Mouse (Mus musculus) 3134 (cell line): ENCODE data around the gene Abca1.

Experiments used
- DNase-seq: peaks from one replicate; pipeline ENCODE4 v3.0.0-alpha.2; 2011; ENCODE audit warnings: low spot score; ENCODE audit not compliant: insufficient read length; ENCODE audit errors: extremely low read depth

Abca1 gene

GRCm38 (mm10) chr4:53124837-53125490 is 34.7 kb downstream of the Abca1 start:
- DNase-seq: no peak

GRCm38 (mm10) chr4:53122310-53122709 is 37.4 kb downstream of the Abca1 start:
- no peak for DNase-seq

- DNase-seq: peak; percentile 30
These were observed 38.0 kb downstream of the Abca1 start for GRCm38 (mm10) chr4:53121516-53122227.

- DNase-seq: no peak
These were observed 38.6 kb downstream of the Abca1 start for GRCm38 (mm10) chr4:53121084-53121483.

GRCm38 (mm10) chr4:53120038-53120685 is 39.5 kb downstream of the Abca1 start:
- DNase-seq: no peak

- DNase-seq: no peak
These were observed 41.1 kb downstream of the Abca1 start for GRCm38 (mm10) chr4:53118643-53119042.

GRCm38 (mm10) chr4:53117610-53118009 is 42.1 kb downstream of the Abca1 start:
- DNase-seq: peak; percentile 22

- DNase-seq: no peak
These were observed 42.6 kb downstream of the Abca1 start for GRCm38 (mm10) chr4:53117076-53117475.

GRCm38 (mm10) chr4:53115866-53116265 is 43.8 kb downstream of the Abca1 start:
- DNase-seq: no peak

- no peak for DNase-seq
These were observed 44.3 kb downstream of the Abca1 start for GRCm38 (mm10) chr4:53115410-53115809.

GRCm38 (mm10) chr4:53111919-53112355 is 47.8 kb downstream of the Abca1 start:
- DNase-seq: no peak

- no peak for DNase-seq
These were observed 49.3 kb downstream of the Abca1 start for GRCm38 (mm10) chr4:53110356-53110755.

- DNase-seq: no peak
These were observed 50.2 kb downstream of the Abca1 start for GRCm38 (mm10) chr4:53109381-53109928.

GRCm38 (mm10) chr4:53108194-53108593 is 51.5 kb downstream of the Abca1 start:
- no peak for DNase-seq

- no peak for DNase-seq
These were observed 53.0 kb downstream of the Abca1 start for GRCm38 (mm10) chr4:53106732-53107131.

GRCm38 (mm10) chr4:53106071-53106470 is 53.6 kb downstream of the Abca1 start:
- no peak for DNase-seq

GRCm38 (mm10) chr4:53104634-53105033 is 55.1 kb downstream of the Abca1 start:
- no peak for DNase-seq

- DNase-seq: no peak
These were observed 57.2 kb downstream of the Abca1 start for GRCm38 (mm10) chr4:53102529-53102928.

GRCm38 (mm10) chr4:53101306-53101705 is 58.4 kb downstream of the Abca1 start:
- DNase-seq: no peak

- no peak for DNase-seq
These were observed 59.2 kb downstream of the Abca1 start for GRCm38 (mm10) chr4:53100492-53100891.

GRCm38 (mm10) chr4:53094850-53095249 is 64.8 kb downstream of the Abca1 start:
- DNase-seq: no peak
